Mouse (Mus musculus) ES-E14 (cell line): ENCODE measurements at regions not wholly inside any gene's neighbourhood (a gene's known extent, or its start where the extent isn't known, plus 50 kb on each side); places are given as distances from the start of the nearest gene placed in this dataset.

ENCODE experiments used
- DNase-seq: peaks from one replicate; pipeline ENCODE4 v3.0.0-alpha.2; 2013; ENCODE audit warnings: low read depth, low spot score
- H3K27ac ChIP-seq: 2 replicates; pipeline ENCODE4 v1.5.1; 2012; ENCODE audit warnings: low read depth, mild to moderate bottlenecking, low read length, moderate library complexity, mixed read lengths; ENCODE audit not compliant: poor library complexity, insufficient read depth, severe bottlenecking
- H3K36me3 ChIP-seq: 2 replicates; pipeline ENCODE4 v1.6.1; 2012; ENCODE audit warnings: mild to moderate bottlenecking, low read length, moderate library complexity, mixed read lengths; ENCODE audit not compliant: control insufficient read depth, poor library complexity, insufficient read depth, severe bottlenecking
- H3K4me1 ChIP-seq, 2 experiments: fragments of 150-350 bp in 1 of 2; sonication (generic) in 1 of 2; 2 replicates each; pipeline ENCODE4 v1.6.1; 2012; ENCODE audit warnings: low read length in 2 of 2, mild to moderate bottlenecking in 1 of 2, mixed read lengths in 1 of 2; ENCODE audit not compliant: control insufficient read depth in 2 of 2, insufficient read depth in 2 of 2, poor library complexity in 1 of 2
- H3K4me3 ChIP-seq, 2 experiments: fragments of 150-350 bp in 1 of 2; sonication (generic) in 1 of 2; 2 replicates each; pipeline ENCODE4 v1.5.1; 2012; ENCODE audit warnings: low read length in 2 of 2, low read depth in 1 of 2, mild to moderate bottlenecking in 1 of 2, mixed read lengths in 1 of 2; ENCODE audit not compliant: insufficient read depth in 1 of 2, poor library complexity in 1 of 2, severe bottlenecking in 1 of 2
- H3K9ac ChIP-seq: 2 replicates; pipeline ENCODE4 v1.6.1; 2012; ENCODE audit warnings: low read depth, mild to moderate bottlenecking, low read length, mixed read lengths; ENCODE audit not compliant: poor library complexity, insufficient read depth, severe bottlenecking
- H3K9me3 ChIP-seq: fragments of 150-350 bp; sonication (generic); 2 replicates; pipeline ENCODE4 v1.6.1; 2012; ENCODE audit warnings: low read depth, mild to moderate bottlenecking, low read length; ENCODE audit not compliant: control insufficient read depth, insufficient read depth
- CHD2 ChIP-seq: IDR thresholded peaks from 2 replicates; pipeline ENCODE4 v1.6.1; 2014; ENCODE audit warnings: mild to moderate bottlenecking, low read depth, low read length, inconsistent platforms
- HCFC1 ChIP-seq: IDR thresholded peaks from 2 replicates; pipeline ENCODE4 v1.6.1; 2012; ENCODE audit warnings: low read length, inconsistent platforms, borderline replicate concordance; ENCODE audit not compliant: insufficient read depth
- MAFK ChIP-seq: IDR thresholded peaks from 2 replicates; pipeline ENCODE4 v1.6.1; 2014; ENCODE audit warnings: mild to moderate bottlenecking, low read depth, low read length, inconsistent platforms; ENCODE audit not compliant: insufficient read depth
- ZC3H11A ChIP-seq: IDR thresholded peaks from 2 replicates; pipeline ENCODE4 v1.6.1; 2012; ENCODE audit warnings: low read depth, mild to moderate bottlenecking, inconsistent platforms, low read length, borderline replicate concordance
- ZNF384 ChIP-seq: IDR thresholded peaks from 2 replicates; pipeline ENCODE4 v1.6.1; 2012; ENCODE audit warnings: low read depth, low read length, inconsistent platforms
- in situ Hi-C, 2 experiments: fragments of 600-800 bp; cut with MboI; formaldehyde crosslinking; loops; one replicate each; pipeline ENCODE4 v1.15.1; 2025; ENCODE audit warnings: low sequenced_read_pairs in 2 of 2, inconsistent platforms in 1 of 2; ENCODE audit not compliant: unreplicated experiment in 2 of 2

- H3K27ac ChIP-seq = no peak overlapping the region
- no peak overlapping the region for H3K4me3 ChIP-seq
- no peak overlapping the region for H3K9ac ChIP-seq
- H3K9me3 ChIP-seq = no peaks in the 10 kb centered on the region
- no peaks in the 10 kb centered on the region for H3K4me1 ChIP-seq
- DNase-seq = no peak
- TF ChIP-seq ZC3H11A (no peak), MAFK (no peak), HCFC1 (no peak), CHD2 (no peak), ZNF384 (no peak)
- in situ Hi-C loops = loop anchor here in 1 of 2 experiments (25.0 kb wide), 1 partner anchor 507 kb away; no protein-coding TSS in a partner anchor
- no peaks in the 10 kb centered on the region for H3K36me3 ChIP-seq
These were observed 185.7 kb upstream of the Ednrb start for GRCm38 (mm10) chr14:104029668-104030530.

- Histone ChIP-seq H3K9ac (no peak overlapping the region), H3K27ac (no peak overlapping the region), H3K9me3 (no peaks in the 10 kb centered on the region), H3K4me3 (no peak overlapping the region), H3K36me3 (no peaks in the 10 kb centered on the region), H3K4me1 (no peaks in the 10 kb centered on the region)
- in situ Hi-C loops = loop anchor here in 1 of 2 experiments (25.0 kb wide), 1 partner anchor 509 kb away; no protein-coding TSS in a partner anchor
- TF ChIP-seq ZNF384 (no peak), ZC3H11A (no peak), MAFK (no peak), HCFC1 (no peak), CHD2 (no peak)
- no peak for DNase-seq
These were observed 183.7 kb upstream of the Ednrb start for GRCm38 (mm10) chr14:104027900-104028285.

GRCm38 (mm10) chr14:104027077-104027899 is 183.1 kb upstream of the Ednrb start:
- Histone ChIP-seq H3K27ac (no peak overlapping the region), H3K9me3 (no peaks in the 10 kb centered on the region), H3K4me1 (no peaks in the 10 kb centered on the region), H3K36me3 (no peaks in the 10 kb centered on the region), H3K9ac (no peak overlapping the region), H3K4me3 (peak overlapping the region in 1 of 2 experiments; percentile 18; a peak in 1 of 4 replicates)
- no peak for TF ChIP-seq HCFC1
- TF ChIP-seq ZNF384 = no peak
- no peak for TF ChIP-seq MAFK
- TF ChIP-seq ZC3H11A = peak; percentile 69
- in situ Hi-C loops = loop anchor here in 1 of 2 experiments (25.0 kb wide), 1 partner anchor 510 kb away; no protein-coding TSS in a partner anchor
- DNase-seq = peak; percentile 24

GRCm38 (mm10) chr14:104008538-104008937 is 164.3 kb upstream of the Ednrb start:
- no peak for DNase-seq
- Histone ChIP-seq H3K4me3 (no peak overlapping the region), H3K4me1 (no peaks in the 10 kb centered on the region), H3K36me3 (no peaks in the 10 kb centered on the region), H3K27ac (no peak overlapping the region), H3K9me3 (no peaks in the 10 kb centered on the region), H3K9ac (no peak overlapping the region)
- TF ChIP-seq MAFK (no peak), CHD2 (no peak), ZNF384 (no peak), HCFC1 (no peak), ZC3H11A (no peak)
- in situ Hi-C loops = no loop called here
